Mouse (Mus musculus) kidney, adult 2 months (tissue): Measurements from ENCODE around the gene Olfr441. TPM values are rescaled to one million over a fixed set of nuclear protein-coding genes. Genes with fewer than 3 reads are reported as not detected.
A peak's percentile ranks its signal among the peaks of the same experiment; 100 is the strongest.
"Not testable (repeated sequence)": the region's sequence is repeated elsewhere in the genome, so short reads cannot be mapped to it uniquely, and the experiment has no call there.

Experiments used
- DNase-seq: peaks from one replicate; pipeline ENCODE4 v3.0.0; 2021
- H3K27ac ChIP-seq: fragments of 200-500 bp; 2 replicates; pipeline ENCODE4 v1.5.1; 2012; ENCODE audit warnings: low read depth, low read length, control low read depth, inconsistent platforms; ENCODE audit not compliant: insufficient read depth
- H3K27me3 ChIP-seq: fragments of 200-500 bp; replicated peaks from 2 replicates; pipeline ENCODE4 v1.6.1; 2012; ENCODE audit warnings: mild to moderate bottlenecking, moderate library complexity, low read length, inconsistent platforms; ENCODE audit not compliant: control insufficient read depth, insufficient read depth
- H3K36me3 ChIP-seq: fragments of 200-500 bp; 2 replicates; pipeline ENCODE4 v1.6.1; 2012; ENCODE audit warnings: mild to moderate bottlenecking, moderate library complexity, low read length, inconsistent platforms; ENCODE audit not compliant: control insufficient read depth, insufficient read depth
- H3K4me1 ChIP-seq: fragments of 200-500 bp; 2 replicates; pipeline ENCODE4 v1.6.1; 2011; ENCODE audit warnings: low read length; ENCODE audit not compliant: control insufficient read depth, insufficient read depth
- H3K4me3 ChIP-seq: fragments of 200-500 bp; 2 replicates; pipeline ENCODE4 v1.5.1; 2011; ENCODE audit warnings: mild to moderate bottlenecking, low read depth, low read length, control low read depth; ENCODE audit not compliant: insufficient read depth
- CTCF ChIP-seq: fragments of 200-500 bp; conservative IDR thresholded peaks from 2 replicates; pipeline ENCODE4 v1.5.1; 2011; ENCODE audit warnings: low read depth, mild to moderate bottlenecking, control low read depth, low read length, moderate library complexity, mixed read lengths; ENCODE audit not compliant: insufficient read depth, insufficient read length
- POLR2A ChIP-seq: fragments of 200-500 bp; IDR thresholded peaks from one replicate; pipeline ENCODE4 v1.6.1; 2011; ENCODE audit warnings: low read depth, low read length, control low read depth
- WGBS: fragments of 180-500 bp; shearing (Covaris S2); methylation state at CpG from one replicate; pipeline ENCODE4 v1.1.7; 2018; 5-methylcytosine and 5-hydroxymethylcytosine counted together
- polyA plus RNA-seq: library from polyadenylated mRNA; depleted of rRNA; stranded (reverse); fragments of >200 nt; gene quantifications from 2 replicates; pipeline ENCODE4 v1.2.3, GENCODE M21; 2012; rRNA removed

The Olfr441 gene
- polyA plus RNA-seq = not detected in 2 replicates

GRCm38 (mm10) chr6:43106069-43106468 is at the start of gene Olfr441:
Olfr441 (plus strand) TSS chr6:43106369.
- H3K4me1 ChIP-seq, DNase-seq, H3K27me3 ChIP-seq, H3K4me3 ChIP-seq, H3K36me3 ChIP-seq, H3K27ac ChIP-seq: not testable (repeated sequence)
- 87% methylated on average over 1 of the region's 1 CpGs for WGBS

DNA sequence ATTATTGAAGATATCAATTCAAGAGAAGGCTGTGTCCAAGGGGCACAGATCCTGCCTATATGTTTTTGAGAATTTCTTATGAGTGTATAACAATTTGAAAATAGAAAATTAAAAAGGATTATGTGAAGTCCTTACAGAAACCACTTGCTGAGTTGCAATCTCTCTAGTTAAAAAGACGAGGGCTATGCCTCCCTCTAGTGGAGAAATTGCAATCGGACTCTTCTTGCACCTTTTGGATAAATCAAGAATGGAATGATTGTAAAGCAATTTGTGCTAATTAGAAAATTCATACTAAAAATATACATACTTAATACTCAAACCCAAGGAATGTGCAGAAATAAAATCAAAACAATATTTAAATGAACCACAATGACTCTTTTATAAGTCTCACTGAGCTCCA is 27.4 kb upstream of the Olfr441 start:
- TF ChIP-seq CTCF = no peak
- no peak for TF ChIP-seq POLR2A
- DNase-seq = peak; percentile 31
- H3K4me3 ChIP-seq = no peak overlapping the region
- H3K27ac ChIP-seq = no peak overlapping the region
- no peaks in the 10 kb centered on the region for H3K4me1 ChIP-seq
- 7% methylated on average over 2 of the region's 2 CpGs for WGBS
- H3K36me3 ChIP-seq = no peaks in the 10 kb centered on the region
- no peaks in the 10 kb centered on the region for H3K27me3 ChIP-seq

DNA sequence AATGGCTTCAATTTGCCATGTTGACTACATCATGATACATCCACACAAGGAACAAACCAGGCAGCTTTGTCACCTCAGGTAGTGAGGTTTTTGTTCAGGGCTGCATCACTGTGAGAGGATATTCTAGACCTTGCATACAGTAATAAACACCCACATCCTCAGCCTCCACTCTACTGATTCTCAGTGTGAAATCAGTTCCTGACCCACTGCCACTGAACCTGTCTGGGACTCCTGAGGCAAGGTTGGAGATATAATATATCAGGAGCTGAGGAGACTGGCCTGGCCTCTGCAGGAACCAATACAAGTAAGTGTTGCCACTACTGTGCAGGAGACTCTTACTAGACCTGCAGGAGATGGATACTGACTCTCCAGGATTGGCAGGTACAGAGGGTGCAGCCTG is 24.8 kb upstream of the Olfr441 start:
- H3K4me1 ChIP-seq, H3K27ac ChIP-seq, DNase-seq, H3K27me3 ChIP-seq, H3K4me3 ChIP-seq, H3K36me3 ChIP-seq: not testable (repeated sequence)

DNA sequence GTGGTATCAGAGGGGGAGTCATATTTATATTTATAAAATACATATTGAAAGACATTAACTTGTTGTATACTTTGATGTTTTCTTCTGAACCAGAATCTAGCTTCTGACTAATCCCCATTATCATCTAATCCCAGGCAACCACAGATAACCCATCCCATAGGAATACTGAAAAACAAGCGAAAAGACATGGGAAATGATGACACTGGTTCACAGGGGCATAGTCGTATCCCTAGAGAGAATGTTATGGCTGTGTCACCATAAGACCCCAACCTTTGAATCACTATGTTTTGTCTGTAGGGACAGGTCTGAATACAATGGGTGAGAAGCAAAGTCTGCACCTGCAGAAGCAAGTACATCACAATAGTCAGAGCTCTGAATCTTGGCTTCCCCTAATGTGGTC is 40.1 kb downstream of the Olfr441 start, which contains the start of gene Olfr237-ps1:
Gene Olfr237-ps1 (plus strand): TSS at position 301 of the 400 bp plus-strand sequence.
- DNase-seq, H3K36me3 ChIP-seq, H3K4me3 ChIP-seq, H3K27ac ChIP-seq, H3K27me3 ChIP-seq, H3K4me1 ChIP-seq: not testable (repeated sequence)
- 75% methylated on average over 2 of the region's 2 CpGs for WGBS

- H3K27ac ChIP-seq = no peak overlapping the region
- H3K36me3 ChIP-seq = no peaks in the 10 kb centered on the region
- no peaks in the 10 kb centered on the region for H3K27me3 ChIP-seq
- no peak for DNase-seq
- TF ChIP-seq POLR2A (no peak), CTCF (no peak)
- 42% methylated on average over 1 of the region's 1 CpGs for WGBS
- no peak overlapping the region for H3K4me3 ChIP-seq
- H3K4me1 ChIP-seq = no peaks in the 10 kb centered on the region
These were observed 53.3 kb downstream of the Olfr441 start for GRCm38 (mm10) chr6:43159502-43159901.

DNA sequence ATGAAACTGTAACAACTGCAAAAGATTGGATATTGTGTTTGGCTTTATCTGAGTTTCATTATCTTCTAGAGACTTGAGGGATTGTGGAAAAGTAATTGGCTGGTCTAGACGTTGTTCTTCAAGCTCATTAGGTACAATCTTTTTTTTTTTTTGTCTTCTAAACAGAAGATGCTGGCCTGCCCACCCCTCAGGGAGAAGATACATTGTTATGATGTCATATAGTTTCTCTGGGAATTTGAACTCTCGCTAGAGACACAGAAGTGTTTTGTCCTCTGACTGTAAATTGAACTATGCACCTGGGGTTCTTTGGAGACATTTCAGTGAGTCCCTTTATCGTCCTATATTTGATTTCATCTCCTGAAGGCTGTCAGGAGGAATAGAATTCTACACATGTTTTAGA is 56.8 kb downstream of the Olfr441 start, which contains the start of gene Olfr437:
Gene Olfr437 (plus strand): TSS at position 301 of the 400 bp plus-strand sequence.
- no peak within 1 kb of the TSS for H3K4me3 ChIP-seq

DNA sequence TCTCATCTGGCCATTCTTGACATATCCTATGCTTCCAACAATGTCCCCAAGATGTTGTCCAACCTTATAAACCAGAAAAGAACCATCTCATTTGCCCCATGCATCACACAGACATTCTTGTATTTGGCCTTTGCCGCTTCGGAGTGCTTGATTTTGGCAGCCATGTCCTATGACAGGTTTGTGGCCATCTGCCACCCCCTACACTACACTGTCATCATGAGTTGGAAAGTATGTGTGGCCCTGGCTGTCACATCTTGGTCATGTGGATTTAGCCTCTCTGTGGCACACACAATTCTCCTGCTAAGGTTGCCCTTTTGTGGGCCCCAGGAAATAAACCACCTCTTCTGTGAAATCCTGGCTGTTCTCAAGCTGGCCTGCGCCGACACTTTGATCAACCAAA is 61.1 kb downstream of the Olfr441 start:
- no peak for DNase-seq
- 92% methylated on average over 4 of the region's 4 CpGs for WGBS
- Histone ChIP-seq H3K4me1 (no peaks in the 10 kb centered on the region), H3K36me3 (no peaks in the 10 kb centered on the region), H3K4me3 (no peak overlapping the region), H3K27ac (no peak overlapping the region), H3K27me3 (no peaks in the 10 kb centered on the region)
- no peak for TF ChIP-seq CTCF
- no peak for TF ChIP-seq POLR2A

More for the DNA sequence above, 56.8 kb downstream of the Olfr441 start, which contains the start of gene Olfr437:
- 64% methylated on average over 3 of the region's 3 CpGs for WGBS
- Histone ChIP-seq H3K4me1 (no peaks in the 10 kb centered on the region), H3K27me3 (no peaks in the 10 kb centered on the region), H3K27ac (no peak within 1 kb of the TSS), H3K36me3 (no peaks in the 10 kb centered on the region)
- TF ChIP-seq POLR2A (no peak), CTCF (no peak)
- no peak for DNase-seq

Other genes starting within 250 kb of the Olfr441 start
- not detected in 2 replicates for gene Olfr448, start 215.9 kb upstream of the Olfr441 start, polyA plus RNA-seq
- not detected in 2 replicates for gene Olfr447, start 197.5 kb upstream of the Olfr441 start, polyA plus RNA-seq
- gene Olfr446, start 185.0 kb upstream of the Olfr441 start, polyA plus RNA-seq = not detected in 2 replicates
- gene Olfr444, start 157.3 kb upstream of the Olfr441 start, polyA plus RNA-seq = not detected in 2 replicates
- gene Olfr237-ps1, start 40.2 kb downstream of the Olfr441 start, polyA plus RNA-seq = not detected in 2 replicates
- gene Olfr437, start 56.9 kb downstream of the Olfr441 start, polyA plus RNA-seq = not detected in 2 replicates
- not detected in 2 replicates for gene Olfr13, start 65.8 kb downstream of the Olfr441 start, polyA plus RNA-seq
- not detected in 2 replicates for gene Olfr435, start 90.8 kb downstream of the Olfr441 start, polyA plus RNA-seq
- not detected in 2 replicates for gene Olfr434, start 106.7 kb downstream of the Olfr441 start, polyA plus RNA-seq
- not detected in 2 replicates for gene Olfr47, start 125.2 kb downstream of the Olfr441 start, polyA plus RNA-seq
- 35.2 and 36.4 TPM in 2 replicates for gene Arhgef5, start 159.2 kb downstream of the Olfr441 start, polyA plus RNA-seq
- gene Nobox, start 203.2 kb downstream of the Olfr441 start, polyA plus RNA-seq = 0.10 and 0.19 TPM in 2 replicates